Mouse (Mus musculus) cerebellum, adult (tissue): ENCODE measurements around the gene Abcc10.
A peak's percentile ranks its signal among the peaks of the same experiment; 100 is the strongest.

Experiments
- ATAC-seq: cut with Nextera tagmentation; 2 replicates; pipeline ENCODE4 v1.9.2; 2017; ENCODE audit warnings: mild to moderate bottlenecking, moderate library complexity, mixed read lengths; ENCODE audit not compliant: insufficient number of reproducible peaks, low FRiP score, low TSS enrichment

The Abcc10 gene

DNA sequence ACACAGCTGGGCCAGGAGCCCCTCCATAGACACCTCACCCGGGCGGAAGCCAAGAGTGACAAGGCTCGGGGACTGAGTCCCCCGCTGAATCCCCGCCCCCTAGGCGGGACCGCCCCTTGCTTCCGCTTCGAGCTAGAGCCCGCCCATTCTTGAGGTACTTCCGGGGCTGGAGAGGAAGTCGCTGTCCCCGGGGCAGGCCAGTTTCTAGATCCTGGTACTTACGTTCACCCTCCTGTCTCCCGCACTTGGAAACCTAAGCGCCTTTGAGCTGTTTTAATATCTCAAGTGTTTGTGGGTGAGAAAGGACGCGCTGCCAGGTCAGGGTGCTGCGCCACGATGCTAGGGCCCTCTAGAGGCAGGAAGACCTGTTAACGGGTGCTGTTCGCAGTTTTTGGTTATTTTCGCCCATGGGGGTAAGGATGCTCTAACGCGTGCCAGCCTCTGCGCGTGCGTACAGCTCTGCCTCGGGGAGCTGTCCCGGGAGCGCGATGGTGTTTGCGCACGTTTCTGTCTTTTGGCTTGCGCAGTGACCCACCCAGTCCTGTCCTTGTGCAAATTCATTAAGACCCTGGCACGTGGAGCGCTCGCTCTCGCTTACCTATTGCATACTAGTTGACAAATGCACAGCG lies at the start of gene Abcc10:
TSS of gene Abcc10 (minus strand) at position 447 of the 629 bp plus-strand sequence.
- peak; percentile 99 for ATAC-seq

DNA sequence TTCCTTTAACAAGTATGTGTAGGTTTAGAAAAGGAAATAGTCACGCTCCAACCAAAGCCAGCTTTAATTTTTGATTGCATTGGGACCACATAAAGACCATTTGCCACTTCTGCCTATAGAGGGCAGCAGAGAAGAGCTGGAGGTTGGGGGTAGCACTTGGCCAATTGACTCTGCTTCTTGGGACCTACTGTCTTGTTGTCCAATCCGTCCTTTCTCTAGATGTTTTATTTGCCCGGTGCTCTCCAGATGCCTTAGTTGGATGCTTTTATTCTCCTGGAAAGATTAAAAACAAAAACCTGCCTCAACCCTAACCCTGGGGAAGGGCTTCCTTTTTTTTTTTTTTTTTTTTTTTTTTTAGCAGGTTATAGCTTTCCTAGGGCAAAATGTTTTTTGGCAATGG lies 43.6 kb upstream of the Abcc10 start:
- ATAC-seq, result no peak

DNA sequence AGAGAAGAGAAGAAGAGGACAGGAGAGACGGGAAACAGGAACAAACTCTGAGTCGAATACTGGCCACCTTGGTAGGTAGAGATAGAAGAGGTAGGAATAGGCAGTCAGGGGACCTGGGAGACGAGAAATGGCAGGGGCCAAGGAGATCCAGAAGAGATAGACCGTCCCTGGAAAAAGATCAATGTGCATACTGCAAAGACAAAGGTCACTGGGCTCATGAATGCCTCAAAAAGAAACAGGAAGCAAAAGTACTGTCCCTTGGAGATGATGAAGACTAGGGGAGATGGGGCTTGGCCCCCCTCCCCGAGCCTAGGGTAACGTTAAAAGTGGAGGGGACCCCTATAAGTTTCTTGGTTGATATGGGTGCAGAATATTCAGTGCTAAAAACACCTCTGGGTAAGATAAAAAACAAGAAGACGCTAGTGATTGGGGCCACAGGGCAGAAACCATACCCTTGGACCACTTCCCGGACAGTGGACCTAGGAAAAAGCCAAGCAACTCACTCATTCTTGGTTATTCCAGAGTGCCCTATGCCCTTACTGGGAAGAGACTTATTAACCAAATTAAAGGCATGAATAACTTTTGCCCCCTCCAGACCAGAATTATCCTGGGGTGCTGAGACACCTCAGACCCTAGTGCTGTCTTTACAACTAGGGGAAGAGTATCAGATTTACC lies 23.0 kb upstream of the Abcc10 start:
- ATAC-seq, result no peak

DNA sequence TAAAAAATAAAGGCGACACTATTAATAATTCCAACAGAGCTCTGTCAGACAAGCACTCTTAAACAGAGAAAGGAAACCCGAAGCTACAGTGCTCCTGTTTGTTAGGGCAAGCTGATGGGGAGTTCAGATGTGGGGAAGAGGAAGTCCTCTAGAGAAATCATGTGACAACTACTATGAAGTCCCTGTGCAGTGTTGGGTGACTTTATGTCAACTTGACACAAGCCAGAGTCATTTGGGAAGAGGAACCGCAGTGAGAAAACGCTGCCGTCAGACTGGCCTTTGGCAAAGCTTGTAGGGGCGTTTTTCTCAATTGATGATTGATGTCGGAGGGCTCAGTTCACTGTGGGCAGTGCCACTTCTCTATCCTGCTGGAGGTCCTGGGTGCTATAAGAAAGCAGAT lies 13.1 kb upstream of the Abcc10 start:
- ATAC-seq, result no peak

DNA sequence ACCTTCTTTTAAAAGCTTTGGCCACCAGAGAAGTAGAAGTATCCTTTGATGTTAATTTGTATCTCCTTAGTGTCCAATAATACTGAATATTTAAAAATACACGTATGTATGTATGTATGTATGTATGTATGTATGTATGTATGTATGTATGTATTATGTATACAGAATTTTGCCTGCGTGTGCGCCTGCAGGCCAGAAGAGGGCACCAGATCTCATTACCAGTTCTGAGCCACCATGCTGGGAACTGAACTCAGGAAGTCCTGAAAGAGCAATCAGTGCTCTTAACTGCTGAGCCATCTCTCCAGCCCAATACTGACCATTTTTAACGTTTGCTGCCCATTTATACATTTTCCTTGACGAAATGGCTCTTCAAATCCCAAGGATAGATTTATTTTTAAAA lies 8.3 kb upstream of the Abcc10 start:
- no peak for ATAC-seq

DNA sequence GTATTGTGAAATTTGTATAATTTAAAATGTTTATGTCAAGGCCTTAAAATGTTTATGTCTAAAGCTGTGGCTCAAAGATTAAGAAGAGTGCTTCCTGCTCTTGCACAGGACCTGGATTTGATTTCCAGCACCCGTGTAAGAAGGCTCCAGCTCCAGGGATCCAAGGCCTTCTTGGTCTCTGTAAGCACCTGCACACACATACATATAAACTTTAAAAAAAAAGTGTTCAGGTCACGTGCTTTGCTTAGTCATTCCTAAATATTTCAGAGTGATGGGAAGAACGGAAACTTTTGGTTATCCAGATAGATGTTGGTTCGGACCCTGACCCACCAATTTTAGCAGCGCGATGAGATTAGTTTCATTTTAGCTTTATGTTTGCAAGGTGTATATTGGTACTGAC lies 571 bp upstream of the Abcc10 start:
- no peak for ATAC-seq

DNA sequence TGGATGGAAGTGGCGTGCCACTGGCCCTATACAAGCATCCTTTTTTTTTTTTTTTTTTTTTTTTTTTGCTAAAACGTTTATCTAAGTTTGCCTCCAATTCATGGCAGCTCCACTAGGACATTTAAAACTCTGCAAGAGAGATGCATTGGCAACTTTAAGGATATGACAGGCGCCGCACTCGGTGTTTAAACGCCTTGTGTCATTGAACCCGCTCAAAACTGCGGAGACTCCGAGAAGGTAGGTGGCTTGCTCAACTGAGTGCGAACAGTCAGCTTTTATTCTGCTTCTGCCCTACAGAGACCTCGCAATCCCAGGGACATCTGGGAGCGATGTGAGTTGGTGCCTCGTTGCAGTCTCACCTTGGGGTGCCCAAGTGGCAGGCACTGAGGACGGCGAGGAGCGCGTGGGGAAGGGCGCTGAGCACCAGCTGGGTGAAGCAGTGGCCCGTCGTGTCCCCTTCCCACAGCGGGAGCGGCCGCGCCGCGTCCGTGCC lies 693 bp downstream of the Abcc10 start:
- peak; percentile 64 for ATAC-seq

DNA sequence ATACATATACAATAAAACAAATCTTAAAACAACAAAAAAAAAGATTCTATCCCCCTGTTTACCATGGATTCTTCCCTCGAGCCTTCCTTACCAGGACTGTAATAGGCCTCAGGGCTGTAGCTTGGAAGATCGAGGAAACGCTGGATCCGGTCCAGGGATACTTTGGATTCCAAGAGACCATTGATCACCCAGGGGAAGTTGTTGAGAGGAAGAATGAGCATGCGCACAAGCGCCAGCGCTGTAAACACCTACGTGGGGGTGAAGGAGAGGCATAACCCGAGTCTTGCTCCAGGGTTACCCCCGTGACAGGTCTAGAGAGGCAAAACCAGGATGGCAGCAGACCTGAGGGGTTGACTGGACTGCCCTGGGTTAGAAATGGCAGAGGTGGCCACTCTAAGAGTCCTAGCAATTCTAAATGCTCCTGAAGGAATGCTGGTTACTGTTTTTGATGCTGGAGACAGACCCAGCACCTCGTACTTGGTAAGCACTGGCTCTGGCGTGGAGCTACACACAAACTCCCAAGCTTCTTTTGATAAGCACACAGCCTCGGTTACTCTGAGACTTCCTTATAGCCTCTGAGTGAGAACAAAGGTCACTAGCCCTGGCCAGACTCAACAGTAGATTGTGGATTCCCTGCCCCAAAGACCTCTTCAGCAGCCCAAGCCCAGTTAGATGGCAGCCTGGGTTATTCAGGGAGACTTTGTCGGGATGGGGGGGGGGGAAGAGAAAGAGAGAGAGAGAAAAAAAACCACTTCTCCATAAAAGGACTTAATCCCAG lies 5.9 kb downstream of the Abcc10 start:
- ATAC-seq, result no peak

DNA sequence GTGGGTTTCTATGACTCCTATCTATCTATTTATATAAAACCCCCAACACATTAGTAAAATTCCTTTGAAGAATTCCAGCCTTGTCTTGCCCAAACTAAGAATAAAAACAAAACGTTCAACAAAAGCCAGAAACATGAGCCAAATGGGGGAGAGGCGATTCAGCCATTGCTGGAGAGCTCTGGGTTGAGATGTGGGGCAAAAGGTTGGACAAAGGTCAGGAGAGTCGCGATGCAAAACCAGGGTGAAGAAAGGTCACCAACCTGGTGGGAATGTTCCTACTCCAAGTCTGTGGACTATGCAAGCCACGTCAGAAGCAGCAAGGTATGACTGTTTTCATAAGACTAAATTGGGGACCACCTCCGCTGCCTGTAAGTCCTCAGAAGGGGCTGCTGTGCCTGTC lies 7.7 kb downstream of the Abcc10 start:
- no peak for ATAC-seq

DNA sequence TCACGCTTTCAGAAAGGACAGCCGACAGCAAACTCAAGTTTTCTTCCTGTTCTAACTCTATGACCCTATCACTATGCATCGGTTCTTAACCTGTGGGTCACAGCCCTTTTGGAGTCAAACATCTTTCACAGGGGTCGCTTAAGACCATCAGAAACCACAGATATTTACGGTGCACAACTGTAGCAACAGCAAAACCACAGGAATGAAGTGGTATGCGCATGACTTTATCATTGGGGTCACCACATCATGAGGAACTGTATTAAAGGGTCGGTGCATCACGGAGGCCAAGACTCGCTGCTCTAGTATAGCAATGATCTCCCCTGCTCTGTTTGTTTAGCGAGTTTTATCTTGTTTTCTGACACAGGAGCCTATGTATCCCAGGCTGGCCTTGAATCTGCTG lies 12.3 kb downstream of the Abcc10 start:
- ATAC-seq, result no peak

DNA sequence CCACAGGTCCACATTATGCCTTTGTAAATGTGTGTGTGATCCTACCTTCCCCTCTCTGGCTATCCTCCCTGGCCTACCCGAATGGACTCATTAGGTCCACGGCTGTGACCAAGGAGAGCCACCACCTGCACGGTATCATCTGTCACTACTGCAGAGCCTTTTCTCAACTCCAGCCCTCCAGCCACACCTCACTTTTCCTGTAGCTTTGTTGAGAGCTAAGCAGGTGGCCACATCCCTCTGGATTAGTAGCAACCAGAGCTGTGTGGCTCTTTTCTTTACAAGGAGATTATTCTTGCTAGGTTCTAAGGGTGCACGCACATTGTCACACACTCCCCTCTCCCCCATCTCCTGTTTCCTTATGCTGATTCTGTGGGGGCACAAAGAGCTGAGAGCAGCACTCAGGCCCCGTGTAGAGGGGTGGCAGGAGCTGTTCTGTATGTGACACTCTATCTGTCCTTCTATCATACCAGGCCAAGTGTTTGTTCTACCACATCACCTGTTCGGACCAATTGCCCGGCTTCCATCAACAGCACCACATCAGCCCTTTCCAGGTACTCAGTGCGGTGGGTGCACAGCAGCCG lies 14.9 kb downstream of the Abcc10 start:
- no peak for ATAC-seq

DNA sequence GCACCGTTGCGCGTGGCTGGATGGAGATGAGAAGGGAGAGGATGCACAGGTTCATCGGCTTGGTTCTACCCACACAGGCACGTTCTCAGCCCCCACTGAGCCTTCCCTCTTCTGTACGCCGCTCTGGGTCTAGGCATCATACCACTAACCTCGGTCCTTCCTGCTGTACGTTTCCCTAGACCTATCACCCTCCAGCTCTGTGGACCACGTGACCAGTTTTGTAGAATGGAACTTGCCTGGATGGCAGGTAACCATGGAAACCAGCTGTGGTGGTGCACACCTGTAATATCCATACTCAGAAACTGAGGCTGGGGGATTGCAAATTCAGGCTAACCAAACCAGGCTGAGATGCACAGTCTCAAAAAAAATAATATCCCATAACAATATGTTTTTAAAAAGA lies 17.6 kb downstream of the Abcc10 start:
- no peak for ATAC-seq

DNA sequence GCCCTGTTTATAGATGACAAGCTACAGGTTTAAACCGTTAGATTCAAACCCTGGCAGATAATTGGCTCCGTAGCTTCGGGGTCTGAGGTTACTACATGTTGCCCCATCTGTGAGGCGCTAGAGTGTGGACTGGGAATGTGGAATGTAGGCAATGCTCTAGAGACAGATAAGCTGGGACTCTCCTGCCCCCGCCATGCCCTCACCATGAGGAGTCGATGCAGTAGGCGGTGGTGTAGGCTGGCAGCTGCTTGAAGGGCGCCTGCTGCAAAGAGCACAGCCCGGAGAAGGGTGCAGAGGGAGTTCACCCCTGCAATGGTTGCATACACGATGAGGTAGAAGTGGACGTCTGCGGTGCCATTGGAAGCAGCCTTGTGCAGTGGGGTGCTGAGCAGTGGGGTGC lies 18.3 kb downstream of the Abcc10 start:
- no peak for ATAC-seq

DNA sequence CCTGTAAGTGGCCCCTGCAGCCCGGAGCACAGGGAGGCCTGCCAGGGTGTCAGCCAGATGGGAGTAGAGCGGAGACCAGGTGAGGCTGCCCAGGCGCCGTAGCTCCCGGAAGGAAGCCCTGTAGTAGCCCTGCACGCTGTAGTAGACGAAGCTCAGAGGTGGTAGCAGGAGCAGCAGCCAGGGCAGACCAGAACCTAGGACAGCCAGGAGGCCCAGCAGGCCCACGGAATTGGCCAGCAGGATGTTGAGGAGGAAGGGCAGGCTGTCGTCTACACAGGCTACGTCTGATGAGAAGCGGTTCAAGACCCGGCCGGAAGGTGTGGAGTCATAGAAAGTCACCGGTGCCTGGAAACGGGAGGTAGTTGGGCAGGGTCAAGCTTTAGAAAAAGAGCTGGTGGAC lies 21.2 kb downstream of the Abcc10 start:
- ATAC-seq, result no peak

DNA sequence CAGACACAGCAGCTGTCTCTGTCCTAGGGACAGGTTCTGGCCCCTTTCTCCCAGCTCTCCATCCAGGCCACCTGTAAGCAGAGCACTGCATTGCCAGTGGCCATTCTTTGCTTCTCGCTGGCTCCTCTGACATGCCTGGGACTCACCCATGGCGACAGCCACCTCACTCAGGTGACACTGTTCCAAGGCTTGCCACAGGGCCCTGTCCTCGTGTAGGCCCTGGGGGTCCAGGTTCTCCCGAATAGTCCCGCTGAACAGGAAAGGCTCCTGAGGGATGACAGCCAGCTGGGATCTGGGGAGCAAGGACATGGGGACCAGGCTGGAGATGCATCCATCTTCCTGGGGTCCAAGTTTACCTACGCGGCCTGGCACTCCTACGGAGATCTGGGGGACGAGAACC lies 24.0 kb downstream of the Abcc10 start:
- ATAC-seq, result no peak

DNA sequence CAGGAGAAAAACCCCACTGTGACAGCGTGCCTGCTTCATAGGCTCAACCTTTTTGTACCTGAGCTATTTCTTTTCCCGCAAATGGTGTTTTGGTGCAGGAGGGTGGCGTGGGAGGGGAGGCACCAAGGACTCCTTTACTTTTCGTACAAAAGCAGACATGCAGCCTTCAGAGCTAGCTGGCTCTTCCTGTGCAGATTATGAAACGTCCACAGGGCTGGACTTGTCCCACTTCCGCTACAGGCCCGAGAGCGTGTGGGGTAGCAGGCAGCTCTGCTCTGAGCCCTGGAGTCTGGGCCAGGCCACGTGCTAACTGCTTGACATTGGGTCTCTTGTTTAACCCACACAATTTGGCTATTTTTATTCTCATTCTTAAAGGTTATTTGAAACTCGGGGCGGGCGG lies 26.3 kb downstream of the Abcc10 start:
- ATAC-seq, result no peak

DNA sequence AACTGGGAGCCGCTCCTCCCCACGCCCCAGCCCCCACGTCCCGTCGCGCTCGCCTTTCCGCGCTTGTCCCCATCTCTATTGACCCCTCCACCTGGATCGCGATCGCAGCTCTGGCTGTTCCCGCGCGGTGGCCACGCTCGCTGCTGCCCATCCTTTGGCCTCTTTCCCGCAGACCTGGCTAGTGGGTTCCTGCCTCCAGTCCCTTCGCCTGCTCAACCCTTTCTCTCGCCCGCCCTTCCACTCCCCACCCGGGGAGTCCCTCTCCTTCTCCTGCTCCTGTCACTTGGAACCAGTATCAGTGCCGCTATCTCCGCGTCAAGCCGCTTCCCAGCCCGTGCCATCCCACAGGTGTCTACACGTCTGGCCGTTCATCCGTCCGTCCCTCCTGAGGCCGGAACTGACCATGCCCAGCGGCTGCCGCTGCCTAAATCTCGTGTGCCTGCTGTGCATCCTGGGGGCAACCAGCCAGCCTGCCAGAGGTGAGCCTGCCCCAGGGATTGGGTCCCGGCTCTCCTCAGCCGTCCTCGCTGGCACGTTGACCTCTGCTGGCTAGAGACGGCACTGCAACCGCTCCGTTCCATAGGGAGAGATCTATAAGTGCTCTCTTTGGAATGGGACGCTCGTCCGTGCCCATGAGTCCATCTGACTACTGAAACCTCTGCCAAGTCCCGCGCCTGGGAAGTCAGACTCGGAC lies 29.8 kb downstream of the Abcc10 start:
- ATAC-seq, result peak; percentile 91

DNA sequence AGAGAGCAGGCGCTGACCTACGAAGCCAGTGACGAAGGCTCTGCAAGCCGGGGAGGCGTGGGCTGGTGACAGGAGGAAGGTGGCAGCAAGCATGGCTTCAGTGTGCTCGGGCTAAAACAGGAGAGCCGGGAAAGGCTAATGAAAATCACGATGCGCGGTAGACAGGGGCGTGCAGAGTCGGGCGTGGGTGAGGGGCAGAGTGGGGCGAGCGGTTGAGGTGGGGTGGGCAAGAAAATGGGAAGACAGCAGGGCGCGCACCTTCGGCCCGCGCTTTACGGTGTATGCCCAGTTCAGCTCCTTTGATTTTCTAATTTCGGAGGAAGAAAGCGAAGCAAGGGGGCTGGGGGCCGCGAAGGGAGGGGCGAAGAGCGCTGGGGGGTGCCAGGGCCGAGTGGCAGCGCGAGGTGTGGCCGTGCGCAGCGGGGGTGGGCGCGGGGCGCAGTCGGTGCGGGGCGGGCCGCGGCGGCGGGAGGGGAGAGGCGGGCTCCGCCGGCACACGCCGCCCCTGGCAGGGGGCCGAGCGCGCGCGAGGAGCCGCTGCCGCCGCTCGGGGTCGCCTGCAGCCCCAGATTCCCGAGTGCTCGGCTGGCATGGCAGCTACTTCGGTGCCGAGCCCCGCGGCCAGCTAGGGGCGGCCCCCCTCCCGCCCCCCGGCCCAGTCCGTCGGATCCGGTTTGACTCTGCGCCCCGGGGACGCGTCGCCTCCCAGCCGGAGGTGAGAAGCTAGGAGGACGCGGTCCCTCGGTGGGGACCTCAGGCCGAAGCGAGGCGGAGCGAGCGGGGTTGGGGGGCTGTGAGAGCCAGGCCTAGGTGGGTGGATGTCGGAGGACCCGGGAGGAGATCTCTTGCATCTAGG lies 30.6 kb downstream of the Abcc10 start, which contains the start of gene Dlk2:
TSS of gene Dlk2 (plus strand) at position 58 of the 856 bp plus-strand sequence.
- no peak; the same call in 1 of the 2 replicates for ATAC-seq

DNA sequence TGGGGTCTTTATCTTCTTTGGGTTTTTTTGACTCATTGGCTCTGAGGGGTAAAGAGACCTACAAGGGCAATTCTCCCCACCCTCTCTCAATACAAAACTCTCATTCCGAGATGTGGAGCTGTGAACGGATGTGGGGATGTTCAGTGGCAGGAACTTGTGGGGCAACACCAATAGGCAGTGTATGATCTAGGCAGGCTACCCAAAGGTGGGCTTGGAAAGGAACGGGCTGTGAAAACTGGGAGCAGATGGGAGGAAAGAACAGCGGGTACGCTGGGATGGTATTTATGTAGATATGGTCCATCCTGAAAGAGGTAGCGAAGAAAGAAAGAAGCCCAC lies 31.2 kb downstream of the Abcc10 start:
- ATAC-seq, result no peak

DNA sequence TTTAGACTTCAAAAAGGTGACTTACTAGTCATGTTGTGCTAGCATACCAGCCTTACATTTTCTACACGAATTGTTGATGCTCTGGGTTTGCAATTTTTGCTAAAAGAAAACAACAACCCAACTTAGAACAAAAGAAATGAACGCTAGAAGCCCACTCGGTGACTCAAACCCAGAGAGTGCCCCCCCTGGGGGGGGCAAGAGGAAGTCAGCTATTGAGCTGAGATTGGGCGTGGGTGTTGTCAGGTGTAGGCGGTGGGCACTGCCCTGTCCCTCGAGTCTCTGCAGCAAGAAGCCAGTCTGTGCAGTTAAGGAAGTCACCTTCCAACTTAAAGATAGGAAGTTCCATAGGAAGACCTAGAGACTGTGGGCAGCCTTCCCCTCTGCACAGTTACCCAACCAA lies 31.6 kb downstream of the Abcc10 start:
- ATAC-seq, result no peak
